ENCODE assay signal across 18 mouse cellular contexts in genomic region chr13:98914844-98915212, GRCm38 (mm10). TPM values are rescaled to one million over a fixed set of nuclear protein-coding genes. Genes with fewer than 3 reads are reported as not detected.
DNase-seq lines count a peak whose midpoint lies in the region; ATAC-seq and TF ChIP-seq lines count a peak whose summit lies in the region.
"Had no signal": no experiment of that assay in that cellular context is flagged by ENCODE, and none has a peak within 500 bp of the region (broad histone marks: within the 10 kb centered on the region; RNA-seq: fewer than 3 reads in every experiment).

No protein-coding gene starts in this region.

- peaks cover 63% of the 10 kb centered on the region for H3K4me1 ChIP-seq in kidney, adult 2 months (ENCODE audit: control insufficient read depth, insufficient read depth, low read length)
- peaks cover 66% of the 10 kb centered on the region for H3K4me1 ChIP-seq in midbrain, embryonic 13.5 days (replicated peaks)
- H3K4me1 ChIP-seq in midbrain, embryonic 11.5 days (ENCODE audit: control insufficient read depth, insufficient read depth, low read length), result peaks cover 17% of the 10 kb centered on the region; the same call in 1 of the 2 replicates
- peaks cover 58% of the 10 kb centered on the region for H3K4me1 ChIP-seq in liver, embryonic 13.5 days (replicated peaks)
- H3K4me1 ChIP-seq in stomach, postnatal 0 days (replicated peaks; ENCODE audit: control insufficient read depth, insufficient read depth), result peaks cover 14% of the 10 kb centered on the region

- H3K9me3 ChIP-seq in midbrain, embryonic 13.5 days, result no peaks in the 10 kb centered on the region
- no peaks in the 10 kb centered on the region for H3K9me3 ChIP-seq in midbrain, embryonic 11.5 days (ENCODE audit: control insufficient read depth, low read length)
- no peaks in the 10 kb centered on the region for H3K9me3 ChIP-seq in liver, embryonic 13.5 days (replicated peaks)
- no peaks in the 10 kb centered on the region for H3K9me3 ChIP-seq in stomach, postnatal 0 days (ENCODE audit: control insufficient read depth, low read length)
- H3K9me3 ChIP-seq: embryonic facial prominence, embryonic 12.5 days; heart, embryonic 12.5 days; limb, embryonic 12.5 days; megakaryocyte, embryonic 14.5 days had no signal

- TF ChIP-seq CTCF in kidney, adult 2 months (conservative IDR thresholded peaks at IDR 0.05; ENCODE audit: insufficient read depth, insufficient read length, low read depth, low read length), result no peak
- no peak for TF ChIP-seq CTCF in stomach, postnatal 0 days (IDR thresholded peaks at IDR 0.05; ENCODE audit: low read depth)

- H3K9ac ChIP-seq in midbrain, embryonic 13.5 days (replicated peaks), result no peak overlapping the region
- no peak overlapping the region for H3K9ac ChIP-seq in midbrain, embryonic 11.5 days (ENCODE audit: low read length)
- no peak overlapping the region for H3K9ac ChIP-seq in liver, embryonic 13.5 days
- H3K9ac ChIP-seq in stomach, postnatal 0 days (ENCODE audit: low read length), result 0 out of 2 replicates have a peak overlapping the region, but pooled peaks have one; percentile 8
- H3K9ac ChIP-seq: embryonic facial prominence, embryonic 12.5 days; heart, embryonic 12.5 days; limb, embryonic 12.5 days had no signal

- no peak for DNase-seq in kidney, adult 2 months
- no peak for DNase-seq in kidney, postnatal 14 days
- DNase-seq in midbrain, embryonic 11.5 days (ENCODE audit: low spot score, missing footprints), result no peak
- DNase-seq in liver, embryonic 13.5 days, result no peak
- no peak for DNase-seq in stomach, postnatal 0 days (ENCODE audit: low spot score)
- DNase-seq in heart, adult 18-20 months, result no peak
- DNase-seq: adrenal gland, adult 8-10 months; cerebellum, adult 18-20 months; gastrocnemius, postnatal 10 days; right cerebral cortex, postnatal 25 days; thymus, adult 18-20 months had no signal

- no peak for TF ChIP-seq POLR2A in kidney, adult 2 months (IDR thresholded peaks at IDR 0.05; ENCODE audit: low read depth, low read length)

- H3K27me3 ChIP-seq in kidney, adult 2 months (replicated peaks; ENCODE audit: control insufficient read depth, insufficient read depth, low read length), result no peaks in the 10 kb centered on the region
- H3K27me3 ChIP-seq in midbrain, embryonic 13.5 days, result no peaks in the 10 kb centered on the region
- no peaks in the 10 kb centered on the region for H3K27me3 ChIP-seq in midbrain, embryonic 11.5 days (ENCODE audit: control insufficient read depth, insufficient read depth, low read length)
- H3K27me3 ChIP-seq in liver, embryonic 13.5 days, result no peaks in the 10 kb centered on the region
- no peaks in the 10 kb centered on the region for H3K27me3 ChIP-seq in stomach, postnatal 0 days (ENCODE audit: control insufficient read depth, insufficient read depth, low read length)
- H3K27me3 ChIP-seq: embryonic facial prominence, embryonic 12.5 days; heart, embryonic 12.5 days; limb, embryonic 12.5 days; megakaryocyte, embryonic 14.5 days had no signal

- ATAC-seq in midbrain, embryonic 13.5 days, result no peak
- no peak for ATAC-seq in midbrain, embryonic 11.5 days (ENCODE audit: low FRiP score)
- ATAC-seq in liver, embryonic 13.5 days (ENCODE audit: low read depth), result no peak
- no peak for ATAC-seq in stomach, postnatal 0 days (ENCODE audit: low FRiP score, low TSS enrichment)
- ATAC-seq: inflammation-experienced regulatory T-cells, adult 6 months had no signal

- peak overlapping the region; percentile 34 for H3K27ac ChIP-seq in kidney, adult 2 months (ENCODE audit: insufficient read depth, low read depth, low read length)
- 0 out of 2 replicates have a peak overlapping the region, but pooled peaks have one; percentile 2 for H3K27ac ChIP-seq in midbrain, embryonic 13.5 days
- H3K27ac ChIP-seq in midbrain, embryonic 11.5 days (ENCODE audit: low read depth, low read length), result no peak overlapping the region
- H3K27ac ChIP-seq in liver, embryonic 13.5 days, result peak overlapping the region; percentile 14; the same call in 1 of the 2 replicates
- H3K27ac ChIP-seq in stomach, postnatal 0 days (replicated peaks), result peak overlapping the region; percentile 63; the same call in 1 of the 2 replicates
- H3K27ac ChIP-seq: left cerebral cortex, adult 2 months had no signal

- no peaks in the 10 kb centered on the region for H3K36me3 ChIP-seq in kidney, adult 2 months (ENCODE audit: control insufficient read depth, insufficient read depth, low read length)
- peaks cover 12% of the 10 kb centered on the region for H3K36me3 ChIP-seq in midbrain, embryonic 13.5 days
- H3K36me3 ChIP-seq in midbrain, embryonic 11.5 days (ENCODE audit: control insufficient read depth, insufficient read depth, low read length), result peaks cover 2% of the 10 kb centered on the region; the same call in 1 of the 2 replicates
- H3K36me3 ChIP-seq in liver, embryonic 13.5 days, result peaks cover 5% of the 10 kb centered on the region; the same call in 1 of the 2 replicates
- no peaks in the 10 kb centered on the region for H3K36me3 ChIP-seq in stomach, postnatal 0 days (ENCODE audit: control insufficient read depth, insufficient read depth, low read length)

- no peak for TF ChIP-seq EP300 in stomach, postnatal 0 days (optimal IDR thresholded peaks at IDR 0.05)

- H3K4me3 ChIP-seq in kidney, adult 2 months (ENCODE audit: insufficient read depth, low read depth, low read length), result no peak overlapping the region
- no peak overlapping the region for H3K4me3 ChIP-seq in midbrain, embryonic 13.5 days (replicated peaks)
- no peak overlapping the region for H3K4me3 ChIP-seq in midbrain, embryonic 11.5 days (ENCODE audit: low read depth, low read length)
- no peak overlapping the region for H3K4me3 ChIP-seq in liver, embryonic 13.5 days (replicated peaks)
- H3K4me3 ChIP-seq in stomach, postnatal 0 days (ENCODE audit: low read depth, low read length), result no peak overlapping the region
- H3K4me3 ChIP-seq: embryonic facial prominence, embryonic 12.5 days; heart, embryonic 12.5 days; left cerebral cortex, adult 2 months; limb, embryonic 12.5 days; megakaryocyte, embryonic 14.5 days had no signal

- WGBS in kidney, adult 2 months, result 32% methylated on average over 5 of the region's 5 CpGs
- WGBS in midbrain, embryonic 13.5 days, result 68% methylated on average over 5 of the region's 5 CpGs
- WGBS in midbrain, embryonic 11.5 days, result 75% methylated on average over 5 of the region's 5 CpGs
- WGBS in liver, embryonic 13.5 days (ENCODE audit: insufficient replicate concordance), result 65% methylated on average over 5 of the region's 5 CpGs
- 39% methylated on average over 5 of the region's 5 CpGs for WGBS in stomach, postnatal 0 days

- H3K4me2 ChIP-seq in midbrain, embryonic 13.5 days (replicated peaks), result no peak overlapping the region
- H3K4me2 ChIP-seq in midbrain, embryonic 11.5 days, result no peak overlapping the region
- H3K4me2 ChIP-seq in liver, embryonic 13.5 days, result no peak overlapping the region
- H3K4me2 ChIP-seq in stomach, postnatal 0 days (replicated peaks; ENCODE audit: low read depth), result no peak overlapping the region; the same call in 1 of the 2 replicates
- H3K4me2 ChIP-seq: embryonic facial prominence, embryonic 12.5 days; heart, embryonic 12.5 days; limb, embryonic 12.5 days had no signal

RNA-seq across cellular contexts. Expression of gene Tnpo1, which starts 11.4 kb away (rescaled TPM):
- polyA plus RNA-seq in kidney, adult 2 months (2012; rRNA removed), result 25.0 and 27.0 TPM in 2 replicates
- 70.3 and 71.4 TPM in 2 replicates for polyA plus RNA-seq in midbrain, embryonic 13.5 days (2015; fragmentation: Nextera tagmentation; extraction: Ambion mirVana)
- 63.1 and 70.5 TPM in 2 replicates for polyA plus RNA-seq in midbrain, embryonic 11.5 days (2014; fragmentation: Nextera tagmentation; extraction: Ambion mirVana)
- 26.5 and 31.4 TPM in 2 replicates for polyA plus RNA-seq in liver, embryonic 13.5 days (2015; fragmentation: Nextera tagmentation; extraction: Ambion mirVana)
- 17.1 and 20.7 TPM in 2 replicates for polyA plus RNA-seq in stomach, postnatal 0 days (2015; fragmentation: Nextera tagmentation; extraction: Ambion mirVana)
- 10 to 100 TPM; 59.2 to 70.0 TPM for total RNA-seq in heart, adult 18-20 months (2021)
